Mouse (Mus musculus) midbrain, embryonic 12.5 days (tissue): Measurements from ENCODE around the gene Tbc1d32. TPM values are rescaled to one million over a fixed set of nuclear protein-coding genes. Genes with fewer than 3 reads are reported as not detected.

ENCODE experiments used
- ATAC-seq: fragments of 200-750 bp; cut with Nextera tagmentation; 2 replicates; pipeline ENCODE4 v1.8.0; 2017; ENCODE audit warnings: low read depth, moderate TSS enrichment, moderate library complexity; ENCODE audit not compliant: low FRiP score
- H3K27ac ChIP-seq: fragments of 300-500 bp; sonication (generic); replicated peaks from 2 replicates; pipeline ENCODE4 v1.5.1; 2016; ENCODE audit warnings: mild to moderate bottlenecking
- H3K27me3 ChIP-seq: fragments of 300-500 bp; sonication (generic); 2 replicates; pipeline ENCODE4 v1.6.1; 2016; ENCODE audit warnings: mild to moderate bottlenecking
- H3K36me3 ChIP-seq: fragments of 300-500 bp; sonication (generic); 2 replicates; pipeline ENCODE4 v1.6.1; 2016
- H3K4me1 ChIP-seq: fragments of 300-500 bp; sonication (generic); 2 replicates; pipeline ENCODE4 v1.6.1; 2016
- H3K4me2 ChIP-seq: fragments of 300-500 bp; sonication (generic); replicated peaks from 2 replicates; pipeline ENCODE4 v1.6.1; 2016; ENCODE audit warnings: mild to moderate bottlenecking, moderate library complexity
- H3K4me3 ChIP-seq: fragments of 300-500 bp; sonication (generic); 2 replicates; pipeline ENCODE4 v1.5.1; 2016; ENCODE audit warnings: mild to moderate bottlenecking
- H3K9ac ChIP-seq: fragments of 300-500 bp; sonication (generic); replicated peaks from 2 replicates; pipeline ENCODE4 v1.6.1; 2016; ENCODE audit warnings: mild to moderate bottlenecking, moderate library complexity
- H3K9me3 ChIP-seq: fragments of 300-500 bp; sonication (generic); 2 replicates; pipeline ENCODE4 v1.6.1; 2016; ENCODE audit warnings: mild to moderate bottlenecking
- WGBS: fragments of 180-500 bp; shearing (Covaris S2); methylation state at CpG from one replicate; pipeline ENCODE4 v1.1.7; 2016; 5-methylcytosine and 5-hydroxymethylcytosine counted together
- polyA plus RNA-seq: library from polyadenylated mRNA; unstranded; fragments of >200 nt; fragmentation: Nextera tagmentation; extraction: Ambion mirVana; gene quantifications from 2 replicates; pipeline ENCODE4 v1.2.1, GENCODE M21; 2016

Gene Tbc1d32
- polyA plus RNA-seq, 1 experiment from 2014 or later, result 4.2 TPM

DNA sequence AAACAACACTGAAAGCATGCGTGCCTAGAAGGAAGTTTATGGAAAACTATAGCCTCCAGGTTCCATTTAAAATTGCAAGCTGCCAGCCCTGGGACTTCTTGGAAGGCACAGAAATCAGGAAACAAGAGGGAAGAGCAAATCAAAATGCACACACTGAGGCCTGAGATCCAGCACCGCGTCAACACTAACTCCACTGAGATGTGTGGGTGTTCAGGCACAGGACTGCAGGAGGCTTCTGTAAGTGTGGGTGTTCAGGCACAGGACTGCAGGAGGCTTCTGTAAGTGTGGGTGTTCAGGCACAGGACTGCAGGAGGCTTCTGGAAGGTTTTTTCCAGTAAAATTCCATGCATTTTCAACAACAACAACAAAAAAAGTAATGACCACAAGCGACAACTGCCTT is 62.7 kb downstream of the Tbc1d32 start:
- H3K4me1 ChIP-seq, result no peaks in the 10 kb centered on the region
- ATAC-seq, result no peak
- no peak overlapping the region for H3K27ac ChIP-seq
- 90% methylated on average over 4 of the region's 4 CpGs for WGBS
- no peak overlapping the region for H3K4me2 ChIP-seq
- no peaks in the 10 kb centered on the region for H3K9me3 ChIP-seq
- peaks cover 4% of the 10 kb centered on the region; the same call in 1 of the 2 replicates for H3K36me3 ChIP-seq
- no peak overlapping the region for H3K4me3 ChIP-seq
- no peaks in the 10 kb centered on the region for H3K27me3 ChIP-seq
- H3K9ac ChIP-seq, result no peak overlapping the region

DNA sequence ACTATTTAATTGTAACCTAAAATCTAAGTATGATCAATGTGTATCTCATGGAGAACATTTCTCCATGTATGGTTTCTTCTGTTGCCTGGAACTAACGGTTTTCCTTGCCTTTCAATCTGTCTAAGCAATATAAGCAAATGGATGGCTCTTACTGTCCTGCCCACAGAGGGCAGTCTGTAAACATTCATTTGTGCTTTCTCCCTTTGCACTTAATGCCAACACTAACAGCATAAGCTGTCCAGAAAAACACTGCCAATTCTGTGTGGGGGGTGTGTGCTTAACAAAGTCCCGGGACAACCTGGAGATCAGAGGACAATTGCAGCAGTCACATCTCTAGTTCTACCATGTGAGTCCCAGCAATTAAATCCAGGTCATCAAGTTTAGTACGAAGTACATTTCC is 64.1 kb downstream of the Tbc1d32 start:
- Histone ChIP-seq H3K27me3 (no peaks in the 10 kb centered on the region), H3K9ac (no peak overlapping the region), H3K4me2 (no peak overlapping the region), H3K4me3 (no peak overlapping the region), H3K9me3 (no peaks in the 10 kb centered on the region), H3K36me3 (no peaks in the 10 kb centered on the region; the same call in 1 of the 2 replicates), H3K27ac (no peak overlapping the region), H3K4me1 (no peaks in the 10 kb centered on the region)
- 89% methylated on average over 3 of the region's 3 CpGs for WGBS
- ATAC-seq, result no peak

DNA sequence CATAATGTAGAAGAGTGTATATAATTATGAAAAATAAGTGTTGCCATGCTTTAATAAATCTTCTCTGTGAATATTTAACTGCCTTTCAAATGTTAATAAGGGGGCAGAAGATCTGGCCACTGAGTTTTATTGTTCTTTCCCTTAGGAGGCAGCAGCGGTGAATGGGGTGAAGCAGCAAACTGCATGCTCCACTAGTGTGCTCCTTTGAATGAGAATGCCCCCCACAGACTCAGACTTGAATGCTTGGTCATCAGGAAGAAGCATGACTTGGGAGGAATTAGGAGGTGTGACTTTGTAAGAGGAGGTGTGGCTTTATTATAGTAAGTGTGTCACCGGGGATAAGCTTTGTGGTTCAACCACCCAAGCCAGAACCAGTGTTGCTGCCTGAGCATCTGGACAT is 69.7 kb downstream of the Tbc1d32 start:
- no peak overlapping the region for H3K4me3 ChIP-seq
- no peak overlapping the region for H3K4me2 ChIP-seq
- peak; percentile 77 for ATAC-seq
- H3K36me3 ChIP-seq, result no peaks in the 10 kb centered on the region
- no peak overlapping the region for H3K9ac ChIP-seq
- no peak overlapping the region for H3K27ac ChIP-seq
- H3K4me1 ChIP-seq, result peaks cover 6% of the 10 kb centered on the region; the same call in 1 of the 2 replicates
- H3K9me3 ChIP-seq, result no peaks in the 10 kb centered on the region
- no peaks in the 10 kb centered on the region for H3K27me3 ChIP-seq
- WGBS, result 21% methylated on average over 2 of the region's 2 CpGs

DNA sequence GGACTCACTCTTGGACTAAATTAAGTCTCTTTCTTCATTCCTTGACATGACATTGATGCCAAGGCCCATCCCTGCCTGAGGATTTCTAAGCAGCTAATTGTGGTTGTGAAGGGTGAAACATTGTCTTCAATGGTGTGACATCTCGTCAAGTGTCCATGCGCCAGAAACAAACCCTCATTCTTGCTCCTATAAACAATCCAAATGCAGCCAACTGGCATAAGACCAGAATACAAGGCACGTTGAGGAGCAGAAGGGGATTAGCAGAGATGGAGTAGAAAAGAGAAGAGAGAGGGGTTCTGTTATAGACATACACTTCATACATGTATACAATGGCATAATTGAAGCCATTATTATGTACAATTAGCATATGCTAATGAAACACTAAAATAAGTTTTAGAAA is 70.3 kb downstream of the Tbc1d32 start:
- ATAC-seq, result peak; percentile 73
- WGBS, result 48% methylated on average over 3 of the region's 3 CpGs
- H3K4me3 ChIP-seq, result no peak overlapping the region

DNA sequence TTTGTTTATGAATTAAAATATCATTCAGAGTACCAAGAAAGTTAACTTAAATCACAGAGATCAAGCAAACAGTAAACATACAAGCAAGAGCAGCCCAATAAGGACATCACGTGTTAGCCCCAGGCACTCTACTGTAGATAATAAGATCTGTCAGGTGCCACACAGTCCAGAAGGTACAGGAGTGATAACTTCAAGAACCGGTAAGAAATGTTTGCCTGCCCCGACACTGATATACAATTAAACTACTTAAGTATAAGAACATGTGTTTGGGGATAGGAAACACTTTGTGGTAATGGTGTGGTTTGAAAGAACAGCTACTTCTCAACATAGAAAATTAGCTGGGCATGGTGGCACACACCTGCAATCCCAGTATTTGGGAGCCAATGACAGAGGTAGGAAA is 71.5 kb downstream of the Tbc1d32 start:
- no peak overlapping the region for H3K27ac ChIP-seq
- H3K9me3 ChIP-seq, result no peaks in the 10 kb centered on the region
- no peak overlapping the region for H3K4me2 ChIP-seq
- H3K9ac ChIP-seq, result no peak overlapping the region
- 0 out of 2 replicates have a peak, but pooled peaks cover under 1% of the 10 kb centered on the region for H3K36me3 ChIP-seq
- no peak overlapping the region for H3K4me3 ChIP-seq
- peaks cover 6% of the 10 kb centered on the region; the same call in 1 of the 2 replicates for H3K4me1 ChIP-seq
- WGBS, result 89% methylated on average over 3 of the region's 3 CpGs
- ATAC-seq, result no peak
- H3K27me3 ChIP-seq, result no peaks in the 10 kb centered on the region

More for the DNA sequence above, 70.3 kb downstream of the Tbc1d32 start:
- no peaks in the 10 kb centered on the region for H3K36me3 ChIP-seq
- no peak overlapping the region for H3K27ac ChIP-seq
- H3K9me3 ChIP-seq, result no peaks in the 10 kb centered on the region
- H3K9ac ChIP-seq, result no peak overlapping the region
- no peaks in the 10 kb centered on the region for H3K27me3 ChIP-seq
- no peak overlapping the region for H3K4me2 ChIP-seq
- peaks cover 6% of the 10 kb centered on the region; the same call in 1 of the 2 replicates for H3K4me1 ChIP-seq

DNA sequence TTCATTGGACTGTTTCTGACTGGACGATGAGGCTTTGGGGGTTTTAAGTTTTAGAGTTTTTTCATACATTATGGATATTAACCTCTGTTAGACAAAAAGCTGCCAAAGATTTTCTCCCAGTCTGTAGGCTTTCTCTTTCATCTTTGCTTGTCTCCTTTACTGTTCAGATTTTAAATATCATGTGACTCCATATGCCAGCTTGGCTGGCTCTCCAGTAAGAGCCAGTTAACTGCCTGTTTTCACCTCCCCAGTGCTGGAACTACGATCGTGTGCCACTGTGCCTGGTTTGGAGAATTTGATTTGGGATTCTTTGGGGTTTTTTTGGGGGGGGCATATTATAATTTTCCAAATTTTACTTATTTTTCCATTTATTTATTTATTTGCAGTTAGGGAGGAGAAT is 79.6 kb downstream of the Tbc1d32 start:
- no peak for ATAC-seq
- Histone ChIP-seq H3K9me3 (no peaks in the 10 kb centered on the region), H3K36me3 (peaks cover 4% of the 10 kb centered on the region; the same call in 1 of the 2 replicates), H3K4me1 (no peaks in the 10 kb centered on the region), H3K9ac (no peak overlapping the region), H3K4me2 (no peak overlapping the region), H3K4me3 (no peak overlapping the region), H3K27ac (no peak overlapping the region), H3K27me3 (no peaks in the 10 kb centered on the region)
- WGBS, result 91% methylated on average over 3 of the region's 3 CpGs

DNA sequence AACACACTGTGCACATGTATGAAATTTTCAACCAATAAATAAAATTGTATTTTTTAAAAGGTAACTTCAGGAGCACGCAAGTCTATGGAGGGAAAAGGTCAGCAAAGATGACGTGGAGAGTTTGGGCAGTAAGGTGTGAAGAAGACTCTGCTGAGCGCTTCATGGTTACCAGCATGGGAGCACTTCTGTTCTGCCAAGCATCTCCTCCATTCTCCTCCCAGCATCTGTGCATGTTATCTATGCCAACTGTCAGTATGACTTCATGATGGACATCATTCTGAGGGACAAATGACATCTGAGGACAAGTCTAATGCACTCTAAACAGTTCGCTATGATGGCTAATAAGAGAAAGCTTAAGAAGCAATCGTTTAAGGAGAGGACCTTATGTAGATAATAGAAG is 91.3 kb downstream of the Tbc1d32 start:
- no peaks in the 10 kb centered on the region for H3K27me3 ChIP-seq
- no peaks in the 10 kb centered on the region for H3K36me3 ChIP-seq
- no peak overlapping the region for H3K4me3 ChIP-seq
- H3K9ac ChIP-seq, result no peak overlapping the region
- H3K4me2 ChIP-seq, result no peak overlapping the region
- WGBS, result 97% methylated on average over 5 of the region's 5 CpGs
- no peak overlapping the region for H3K27ac ChIP-seq
- H3K9me3 ChIP-seq, result no peaks in the 10 kb centered on the region
- no peaks in the 10 kb centered on the region for H3K4me1 ChIP-seq
- ATAC-seq, result no peak

DNA sequence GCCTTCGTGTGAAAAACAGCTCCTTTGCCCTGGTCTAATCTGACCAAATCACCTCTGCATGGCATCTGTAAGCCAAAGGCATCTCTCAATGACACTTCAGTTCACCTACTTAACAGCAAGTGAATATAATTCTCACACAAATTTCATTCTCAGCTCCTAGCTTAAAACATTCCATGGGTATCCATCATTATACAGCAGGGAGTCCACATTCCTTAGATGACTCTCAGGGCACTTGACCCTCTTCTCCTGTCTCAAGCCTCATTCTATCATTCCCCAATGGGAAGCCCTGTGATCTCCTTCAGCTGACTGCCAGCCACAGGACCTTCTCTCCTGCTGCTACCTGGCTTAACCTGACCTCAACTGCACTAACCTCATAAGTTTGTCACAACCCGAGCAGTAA is 98.8 kb downstream of the Tbc1d32 start:
- H3K27me3 ChIP-seq, result no peaks in the 10 kb centered on the region
- no peak overlapping the region for H3K4me2 ChIP-seq
- no peak for ATAC-seq
- H3K36me3 ChIP-seq, result no peaks in the 10 kb centered on the region
- WGBS, result 76% methylated on average over 2 of the region's 2 CpGs
- H3K4me1 ChIP-seq, result no peaks in the 10 kb centered on the region
- H3K9ac ChIP-seq, result no peak overlapping the region
- no peak overlapping the region for H3K27ac ChIP-seq
- H3K9me3 ChIP-seq, result no peaks in the 10 kb centered on the region
- no peak overlapping the region for H3K4me3 ChIP-seq

DNA sequence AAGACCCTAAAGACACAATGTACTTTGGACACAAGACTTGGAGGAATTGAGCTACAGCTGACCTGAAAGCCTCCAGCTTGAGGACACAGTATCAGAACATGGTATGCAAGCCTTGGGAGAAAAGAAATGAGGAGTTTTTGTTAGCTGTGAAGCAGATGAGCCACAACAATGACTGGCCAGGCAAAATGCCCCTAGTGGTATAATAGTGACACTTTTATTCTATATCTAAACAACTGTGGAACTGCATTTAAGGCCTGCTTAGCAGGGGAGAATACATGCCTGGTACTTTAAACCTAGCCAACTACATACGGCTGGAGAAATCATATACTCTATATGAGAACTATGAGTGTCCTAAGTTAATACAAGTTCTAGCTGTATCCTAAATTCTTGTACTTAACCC is 101.5 kb downstream of the Tbc1d32 start:
- H3K36me3 ChIP-seq, result no peaks in the 10 kb centered on the region
- H3K4me1 ChIP-seq, result no peaks in the 10 kb centered on the region
- H3K4me2 ChIP-seq, result no peak overlapping the region
- no peak overlapping the region for H3K9ac ChIP-seq
- no peaks in the 10 kb centered on the region for H3K27me3 ChIP-seq
- 94% methylated on average over 1 of the region's 1 CpGs for WGBS
- no peak overlapping the region for H3K27ac ChIP-seq
- ATAC-seq, result no peak
- no peak overlapping the region for H3K4me3 ChIP-seq
- H3K9me3 ChIP-seq, result no peaks in the 10 kb centered on the region

DNA sequence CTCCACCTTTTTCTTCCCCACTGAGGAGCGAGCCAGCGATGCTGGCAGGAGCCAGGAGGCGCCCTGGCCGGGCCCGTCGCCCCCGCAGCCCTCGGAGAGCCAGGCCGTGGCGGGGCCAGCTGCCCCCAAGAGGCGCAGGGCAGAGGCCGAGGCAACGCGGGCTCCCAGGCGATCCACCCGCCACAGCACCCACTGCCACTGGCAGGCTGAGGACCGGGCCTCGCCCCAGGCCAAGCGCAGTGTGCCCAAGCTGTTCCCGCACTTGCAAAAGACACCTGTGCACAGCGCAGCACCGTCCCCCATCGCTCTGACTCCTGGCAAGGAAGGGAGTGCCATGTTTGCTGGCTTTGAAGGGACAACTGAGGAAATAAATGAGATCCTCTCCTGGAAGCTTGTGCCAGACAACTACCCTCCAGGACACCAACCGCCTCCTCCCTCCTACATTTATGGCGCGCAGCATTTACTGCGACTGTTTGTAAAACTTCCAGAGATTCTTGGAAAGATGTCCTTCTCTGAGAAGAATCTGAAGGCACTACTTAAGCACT is 112.8 kb downstream of the Tbc1d32 start:
- ATAC-seq, result peak; percentile 76
- Histone ChIP-seq H3K4me1 (peaks cover 8% of the 10 kb centered on the region), H3K9me3 (no peaks in the 10 kb centered on the region), H3K27ac (peak overlapping the region; percentile 83), H3K4me3 (peak overlapping the region; percentile 65), H3K36me3 (no peaks in the 10 kb centered on the region), H3K9ac (peak overlapping the region; percentile 73), H3K27me3 (no peaks in the 10 kb centered on the region), H3K4me2 (peak overlapping the region; percentile 86)
- WGBS, result 18% methylated on average over 22 of the region's 27 CpGs

DNA sequence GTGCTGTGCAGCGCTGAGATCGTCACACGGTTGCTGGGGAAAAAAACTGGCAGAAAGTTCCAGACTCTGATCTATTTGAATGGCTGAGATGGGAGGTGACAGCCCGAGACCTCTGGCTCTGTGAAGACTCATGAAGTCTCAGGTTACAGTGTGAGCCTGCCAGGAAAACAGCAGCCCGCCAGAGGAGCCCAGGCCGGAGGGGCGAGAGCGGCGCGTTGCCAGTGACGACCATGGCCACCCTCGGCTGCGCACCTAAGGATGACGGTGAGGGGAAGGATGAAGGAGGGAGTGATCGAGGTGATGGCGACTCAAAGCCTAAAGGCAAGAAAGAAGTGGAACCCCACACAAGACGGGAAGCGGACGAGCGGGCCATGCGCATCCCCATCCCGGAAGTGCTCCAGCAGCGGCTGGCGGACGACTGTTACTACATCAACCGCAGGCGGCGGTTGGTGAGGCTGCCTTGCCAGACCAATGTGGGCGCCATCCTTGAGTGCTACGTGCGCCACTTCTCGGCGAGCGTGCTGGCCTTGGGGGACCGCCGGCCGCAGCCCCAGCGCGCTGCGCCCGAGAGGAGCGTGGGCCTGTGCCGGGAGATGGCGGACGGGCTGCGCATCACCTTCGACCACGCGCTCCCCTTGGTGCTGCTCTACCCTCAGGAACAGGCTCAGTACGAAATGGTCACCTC is 113.4 kb downstream of the Tbc1d32 start:
- Histone ChIP-seq H3K4me3 (peak overlapping the region; percentile 65), H3K27ac (peak overlapping the region; percentile 83), H3K9me3 (no peaks in the 10 kb centered on the region), H3K4me1 (peaks cover 8% of the 10 kb centered on the region), H3K27me3 (no peaks in the 10 kb centered on the region), H3K36me3 (no peaks in the 10 kb centered on the region), H3K9ac (peak overlapping the region; percentile 73), H3K4me2 (peak overlapping the region; percentile 86)
- ATAC-seq, result peak; percentile 91
- under 1% methylated on average over 50 of the region's 50 CpGs for WGBS

DNA sequence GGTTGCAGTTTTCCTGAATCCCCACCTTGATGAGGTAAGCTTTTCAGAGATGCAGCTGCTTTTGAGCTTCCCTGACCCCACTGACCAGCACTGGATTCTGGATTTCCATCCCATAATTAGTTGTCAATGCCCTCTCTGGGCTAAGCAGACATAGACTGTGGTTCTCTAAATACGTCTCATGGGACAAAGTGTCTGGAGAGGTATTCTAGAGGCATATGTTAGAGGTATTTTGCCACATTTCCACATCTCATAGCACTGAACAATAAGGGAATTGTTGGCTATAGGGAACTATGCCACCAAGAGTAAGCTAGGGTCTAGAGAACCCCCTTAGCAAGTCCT is 121.5 kb downstream of the Tbc1d32 start:
- WGBS, result 26% methylated on average over 1 of the region's 1 CpGs
- H3K4me3 ChIP-seq, result peak overlapping the region; percentile 12; the same call in 1 of the 2 replicates
- H3K9ac ChIP-seq, result no peak overlapping the region
- H3K27ac ChIP-seq, result no peak overlapping the region
- no peak for ATAC-seq
- H3K27me3 ChIP-seq, result no peaks in the 10 kb centered on the region
- no peaks in the 10 kb centered on the region for H3K9me3 ChIP-seq
- H3K4me1 ChIP-seq, result 0 out of 2 replicates have a peak, but pooled peaks cover 6% of the 10 kb centered on the region
- H3K36me3 ChIP-seq, result no peaks in the 10 kb centered on the region
- H3K4me2 ChIP-seq, result peak overlapping the region; percentile 31
